Mouse (Mus musculus): ENCODE results near the gene Emilin2.

- TF ChIP-seq CTCF (IDR thresholded peaks at IDR 0.05; ENCODE audit: low read depth) (peak; percentile 45), EP300 (optimal IDR thresholded peaks at IDR 0.05) (no peak)
Observed at GRCm38 (mm10) chr17:71260658-71261057, 51.1 kb downstream of the Emilin2 start.
